In the genomic region with DNA sequence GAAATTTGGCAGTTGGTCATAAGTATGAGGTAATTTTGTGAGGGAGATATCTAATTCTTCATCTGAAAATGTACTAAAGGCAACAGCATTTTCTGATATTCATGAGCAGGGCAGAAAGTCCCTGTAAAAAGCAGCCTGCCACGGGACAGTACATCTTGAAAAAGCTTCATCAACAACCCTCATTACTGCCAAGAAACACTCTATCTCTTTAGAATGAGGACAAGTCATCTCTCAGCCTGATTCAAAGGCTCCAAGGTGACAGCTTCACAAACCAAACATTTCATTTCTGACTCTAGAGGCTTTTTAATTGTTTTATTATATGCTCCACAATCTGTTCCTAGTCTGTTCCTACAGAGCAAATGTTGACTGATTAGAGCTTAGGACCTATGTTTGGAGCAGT, we compare ENCODE assay signal across 23 mouse cellular contexts.
A peak's percentile ranks its signal among the peaks of the same experiment; 100 is the strongest.
DNase-seq lines count a peak whose midpoint lies in the region; ATAC-seq and TF ChIP-seq lines count a peak whose summit lies in the region.
"Had no signal": no experiment of that assay in that cellular context is flagged by ENCODE, and none has a peak within 500 bp of the region (broad histone marks: within the 10 kb centered on the region; RNA-seq: fewer than 3 reads in every experiment).

No protein-coding gene starts in this region.

- no peaks in the 10 kb centered on the region for H3K9me3 ChIP-seq in forebrain, postnatal 0 days (ENCODE audit: low read length)
- no peaks in the 10 kb centered on the region for H3K9me3 ChIP-seq in forebrain, embryonic 12.5 days

- H3K27ac ChIP-seq in forebrain, postnatal 0 days (ENCODE audit: low read depth, low read length), result no peak overlapping the region
- H3K27ac ChIP-seq in forebrain, embryonic 12.5 days, result no peak overlapping the region

- DNase-seq in forebrain, postnatal 0 days, result no peak
- DNase-seq in frontal cortex, adult 2 months (ENCODE audit: extremely low spot score in 1 of 2, low spot score in 1 of 2), result no peak
- DNase-seq in brain, adult 2 months (ENCODE audit: low read depth, low spot score), result peak; percentile 11
- DNase-seq in telencephalon, adult 2 months (ENCODE audit: low read depth, low spot score), result peak; percentile 18
- DNase-seq in right cerebral cortex, postnatal 25 days, result no peak
- no peak for DNase-seq in left cerebral cortex, postnatal 36 days (ENCODE audit: low spot score in 2 of 2)
- DNase-seq: adrenal gland, adult 2 months; adrenal gland, adult 8-10 months; adrenal gland, postnatal 10 days; adrenal gland, postnatal 14 days; adrenal gland, postnatal 25 days; adrenal gland, postnatal 36 days; B cell, adult 2 months; cerebellum, adult 11 months; cerebellum, adult 11-12 months; cerebellum, adult 18-20 months had no signal

- TF ChIP-seq CTCF in forebrain, postnatal 0 days (IDR thresholded peaks at IDR 0.05; ENCODE audit: low read depth), result no peak

- no peak overlapping the region for H3K9ac ChIP-seq in forebrain, postnatal 0 days
- H3K9ac ChIP-seq in forebrain, embryonic 12.5 days, result no peak overlapping the region

- no peaks in the 10 kb centered on the region for H3K36me3 ChIP-seq in forebrain, postnatal 0 days (ENCODE audit: insufficient read depth)
- H3K36me3 ChIP-seq in forebrain, embryonic 12.5 days (replicated peaks), result no peaks in the 10 kb centered on the region
- H3K36me3 ChIP-seq: G1E had no signal

- no peak overlapping the region for H3K4me2 ChIP-seq in forebrain, postnatal 0 days (ENCODE audit: low read depth)
- no peak overlapping the region for H3K4me2 ChIP-seq in forebrain, embryonic 12.5 days

- no peaks in the 10 kb centered on the region for H3K4me1 ChIP-seq in forebrain, postnatal 0 days (ENCODE audit: insufficient read depth)
- no peaks in the 10 kb centered on the region for H3K4me1 ChIP-seq in forebrain, embryonic 12.5 days

- H3K27me3 ChIP-seq in forebrain, postnatal 0 days (ENCODE audit: insufficient read depth, low read length), result no peaks in the 10 kb centered on the region
- H3K27me3 ChIP-seq in forebrain, embryonic 12.5 days, result no peaks in the 10 kb centered on the region
- H3K27me3 ChIP-seq: CH12.LX, Patski had no signal

- no peak overlapping the region for H3K4me3 ChIP-seq in forebrain, postnatal 0 days (ENCODE audit: low read depth, low read length)
- H3K4me3 ChIP-seq in forebrain, embryonic 12.5 days (replicated peaks), result no peak overlapping the region

- peak; percentile 81 for ATAC-seq in forebrain, postnatal 0 days
- ATAC-seq in forebrain, embryonic 12.5 days (ENCODE audit: low FRiP score), result no peak
- ATAC-seq in frontal cortex, adult (ENCODE audit: low TSS enrichment), result peak; percentile 73
- ATAC-seq: activated CD4-positive, CD25-positive, alpha-beta regulatory T cell, adult 4 months; CD4-positive, CD25-positive, alpha-beta regulatory T cell, adult 4 months; Patski had no signal

- intact Hi-C loops in left cerebral cortex, postnatal 36 days (cut with DNase I), result no loop called here

- WGBS in forebrain, postnatal 0 days, result 69% methylated on average over 1 of the region's 1 CpGs
- 85% methylated on average over 1 of the region's 1 CpGs for WGBS in forebrain, embryonic 12.5 days

Comparison
In these comparisons a context has a peak if more than half of its experiments do, and no peak if none do; other contexts are left out.
1. DNase-seq: peak in brain, adult 2 months (single experiment) and telencephalon, adult 2 months (single experiment); none in forebrain, postnatal 0 days (single experiment), frontal cortex, adult 2 months (0 of 2), right cerebral cortex, postnatal 25 days (single experiment) and left cerebral cortex, postnatal 36 days (0 of 2).